Mouse (Mus musculus): Measurements from ENCODE around the gene 2410002F23Rik. TPM values are rescaled to one million over a fixed set of nuclear protein-coding genes. Genes with fewer than 3 reads are reported as not detected.

2410002F23Rik gene
- polyA plus RNA-seq, 1 experiment from 2014 or later: 195 TPM

DNA sequence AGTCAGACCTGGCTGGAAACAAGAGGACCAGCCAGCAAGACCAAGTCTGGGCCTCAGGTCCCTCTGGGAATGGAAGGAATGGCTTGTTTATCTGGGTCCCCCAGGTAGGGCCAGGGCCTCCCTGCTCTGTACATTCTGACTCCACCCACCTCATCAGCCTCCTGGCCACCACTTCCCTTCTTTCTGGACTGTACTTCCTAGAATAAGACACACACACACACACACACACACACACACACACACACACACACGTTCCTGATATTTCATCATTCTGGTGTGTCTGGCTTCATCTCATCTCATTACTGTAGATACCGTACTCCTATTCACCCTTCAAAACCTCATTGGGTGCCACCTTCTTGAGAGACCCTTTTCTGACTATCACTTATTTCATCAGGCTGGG lies 22.9 kb downstream of the 2410002F23Rik start:
- Histone ChIP-seq H3K4me2 (no peak overlapping the region), H3K36me3 (replicated peaks) (no peaks in the 10 kb centered on the region), H3K4me1 (no peaks in the 10 kb centered on the region), H3K27ac (no peak overlapping the region), H3K27me3 (peaks cover 46% of the 10 kb centered on the region), H3K9me3 (no peaks in the 10 kb centered on the region), H3K9ac (no peak overlapping the region), H3K4me3 (replicated peaks) (no peak overlapping the region)
- no peak for ATAC-seq (ENCODE audit: low FRiP score)
- 79% methylated on average over 2 of the region's 2 CpGs for WGBS

DNA sequence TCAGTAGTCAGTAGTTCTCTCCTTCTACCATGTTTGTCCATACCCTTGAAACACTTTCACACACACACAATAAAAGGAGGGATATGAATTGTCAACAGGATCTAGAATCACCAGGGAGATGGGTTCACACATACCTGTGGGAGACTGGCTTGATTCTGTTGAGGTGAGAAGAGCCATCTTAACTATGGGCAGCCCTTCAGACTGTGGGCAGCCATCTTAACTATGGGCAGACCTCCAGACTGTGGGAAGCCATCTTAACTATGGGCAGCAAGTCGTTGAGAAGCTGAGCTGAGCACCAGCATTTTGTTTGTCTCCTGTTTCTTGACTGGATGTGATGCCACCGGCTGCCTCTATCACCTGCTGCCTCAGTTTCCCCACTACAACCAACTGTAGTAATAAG lies 24.8 kb downstream of the 2410002F23Rik start:
- Histone ChIP-seq H3K9ac (no peak overlapping the region), H3K27me3 (peaks cover 50% of the 10 kb centered on the region), H3K36me3 (replicated peaks) (no peaks in the 10 kb centered on the region), H3K27ac (no peak overlapping the region), H3K9me3 (no peaks in the 10 kb centered on the region), H3K4me3 (replicated peaks) (no peak overlapping the region), H3K4me2 (no peak overlapping the region), H3K4me1 (no peaks in the 10 kb centered on the region)
- 75% methylated on average over 2 of the region's 2 CpGs for WGBS
- ATAC-seq (ENCODE audit: low FRiP score): no peak

- no peaks in the 10 kb centered on the region for H3K9me3 ChIP-seq
- no peak for ATAC-seq (ENCODE audit: low FRiP score)
- peaks cover 41% of the 10 kb centered on the region for H3K27me3 ChIP-seq
- H3K4me2 ChIP-seq: no peak overlapping the region
- H3K9ac ChIP-seq: no peak overlapping the region
- no peak overlapping the region for H3K4me3 ChIP-seq (replicated peaks)
- H3K27ac ChIP-seq: no peak overlapping the region
- WGBS: 93% methylated on average over 7 of the region's 7 CpGs
- no peaks in the 10 kb centered on the region for H3K4me1 ChIP-seq
- no peaks in the 10 kb centered on the region for H3K36me3 ChIP-seq (replicated peaks)
Measured at GRCm38 (mm10) chr7:44272546-44272945, 26.0 kb downstream of the 2410002F23Rik start.

DNA sequence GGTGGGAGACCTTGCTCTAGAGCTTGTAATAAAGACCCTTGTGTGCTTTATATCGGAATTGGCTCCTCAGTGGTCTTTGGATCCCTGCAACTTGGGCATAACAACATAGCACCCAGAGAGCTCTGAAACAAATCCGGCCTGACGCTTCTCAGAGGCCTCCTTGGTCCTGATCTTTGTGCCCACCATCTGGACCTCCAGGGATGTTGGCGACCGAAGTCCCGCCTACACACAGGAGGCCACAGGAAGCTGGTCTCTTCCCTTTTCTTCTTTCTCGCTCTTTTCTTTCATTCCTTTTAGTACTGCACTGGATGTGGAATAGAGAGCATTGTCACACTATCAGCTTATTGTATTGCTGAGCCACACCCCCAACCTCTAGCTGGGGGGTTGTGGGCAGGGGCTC lies 26.9 kb downstream of the 2410002F23Rik start:
- Histone ChIP-seq H3K27ac (no peak overlapping the region), H3K9ac (no peak overlapping the region), H3K4me3 (replicated peaks) (no peak overlapping the region), H3K4me1 (no peaks in the 10 kb centered on the region), H3K9me3 (no peaks in the 10 kb centered on the region), H3K4me2 (no peak overlapping the region), H3K36me3 (replicated peaks) (no peaks in the 10 kb centered on the region), H3K27me3 (peaks cover 32% of the 10 kb centered on the region)
- 56% methylated on average over 7 of the region's 7 CpGs for WGBS
- ATAC-seq (ENCODE audit: low FRiP score): no peak

GRCm38 (mm10) chr7:44274096-44274495 lies 27.6 kb downstream of the 2410002F23Rik start:
- ATAC-seq (ENCODE audit: low FRiP score): no peak
- no peaks in the 10 kb centered on the region for H3K4me1 ChIP-seq
- H3K4me2 ChIP-seq: no peak overlapping the region
- H3K27me3 ChIP-seq: peaks cover 30% of the 10 kb centered on the region
- H3K4me3 ChIP-seq (replicated peaks): no peak overlapping the region
- H3K9ac ChIP-seq: no peak overlapping the region
- 45% methylated on average over 11 of the region's 11 CpGs for WGBS
- H3K36me3 ChIP-seq (replicated peaks): no peaks in the 10 kb centered on the region
- H3K27ac ChIP-seq: no peak overlapping the region
- no peaks in the 10 kb centered on the region for H3K9me3 ChIP-seq

GRCm38 (mm10) chr7:44275546-44275945 lies 29.0 kb downstream of the 2410002F23Rik start:
- Histone ChIP-seq H3K9me3 (no peaks in the 10 kb centered on the region), H3K27ac (no peak overlapping the region), H3K9ac (no peak overlapping the region), H3K4me3 (replicated peaks) (no peak overlapping the region), H3K4me1 (no peaks in the 10 kb centered on the region), H3K27me3 (peaks cover 26% of the 10 kb centered on the region), H3K36me3 (replicated peaks) (no peaks in the 10 kb centered on the region), H3K4me2 (no peak overlapping the region)
- WGBS: 79% methylated on average over 3 of the region's 3 CpGs
- no peak for ATAC-seq (ENCODE audit: low FRiP score)

DNA sequence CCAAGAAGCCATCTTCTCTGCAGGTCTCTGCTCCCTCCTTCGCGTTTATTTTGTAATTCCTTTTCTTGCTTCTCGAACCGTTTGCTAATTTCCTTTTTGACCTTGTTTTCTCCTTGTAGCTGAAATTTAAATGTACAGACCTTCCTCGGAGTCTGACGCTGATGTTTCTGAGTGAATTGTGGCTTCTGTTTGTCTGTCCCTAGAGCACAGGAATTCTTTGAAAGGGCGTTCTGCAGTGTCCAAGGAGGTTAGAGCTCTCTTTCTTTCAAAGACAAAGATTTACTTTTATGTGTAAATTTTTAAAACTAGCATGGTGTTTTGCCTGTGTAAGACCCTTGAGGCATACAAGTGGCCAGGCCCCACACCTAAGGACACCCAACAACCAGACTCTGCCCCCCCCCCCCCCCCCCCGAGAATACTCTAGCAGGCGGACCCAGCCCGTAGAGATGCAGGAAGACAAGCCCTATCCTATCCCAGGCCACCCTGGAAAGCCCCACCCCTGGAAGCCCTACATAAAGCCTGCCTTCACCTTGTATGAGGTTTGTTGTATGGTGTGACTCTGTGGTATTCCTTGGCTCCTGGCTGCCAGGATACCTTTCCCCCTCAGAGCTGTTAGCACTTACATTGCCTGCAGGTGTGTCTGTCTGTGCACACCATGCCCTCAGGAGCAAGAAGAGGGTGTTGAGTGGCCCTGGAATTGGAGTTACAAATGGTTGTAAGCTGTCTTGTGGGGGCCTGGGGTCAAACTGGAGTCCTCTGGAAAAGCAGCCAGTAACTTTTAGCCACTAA lies 30.1 kb downstream of the 2410002F23Rik start:
- ATAC-seq (ENCODE audit: low FRiP score): no peak
- WGBS: 77% methylated on average over 10 of the region's 10 CpGs
- Histone ChIP-seq H3K4me3 (replicated peaks) (no peak overlapping the region), H3K9me3 (no peaks in the 10 kb centered on the region), H3K36me3 (replicated peaks) (no peaks in the 10 kb centered on the region), H3K4me2 (no peak overlapping the region), H3K27me3 (peaks cover 24% of the 10 kb centered on the region), H3K27ac (no peak overlapping the region), H3K9ac (no peak overlapping the region), H3K4me1 (peaks cover 2% of the 10 kb centered on the region; the same call in 1 of the 2 replicates)

GRCm38 (mm10) chr7:44277250-44277622 lies 30.7 kb downstream of the 2410002F23Rik start:
- Histone ChIP-seq H3K27ac (no peak overlapping the region), H3K9me3 (no peaks in the 10 kb centered on the region), H3K27me3 (peaks cover 24% of the 10 kb centered on the region), H3K9ac (no peak overlapping the region), H3K36me3 (replicated peaks) (no peaks in the 10 kb centered on the region), H3K4me2 (no peak overlapping the region), H3K4me1 (peaks cover 6% of the 10 kb centered on the region; the same call in 1 of the 2 replicates), H3K4me3 (replicated peaks) (no peak overlapping the region)
- no peak for ATAC-seq (ENCODE audit: low FRiP score)
- WGBS: 48% methylated on average over 2 of the region's 2 CpGs

DNA sequence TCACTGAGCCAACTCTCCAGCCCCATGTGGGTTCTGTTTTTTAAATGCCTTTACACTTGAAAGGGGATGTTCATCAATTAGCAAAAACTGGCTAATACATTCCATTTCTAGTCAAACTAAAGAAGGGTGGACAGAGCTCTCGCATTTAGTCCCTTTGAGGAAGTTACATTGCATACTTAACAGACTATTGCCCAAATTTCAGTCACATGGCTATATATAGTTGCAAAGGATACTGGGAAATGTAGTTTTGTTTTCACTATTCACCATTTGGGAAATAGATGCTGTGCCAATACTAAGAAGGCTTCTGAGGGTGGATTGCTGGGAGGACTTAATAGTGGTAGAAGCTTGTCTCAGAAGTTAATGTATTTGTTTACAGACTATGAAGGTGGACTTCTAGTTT lies 34.4 kb downstream of the 2410002F23Rik start:
- H3K4me1 ChIP-seq: peaks cover 6% of the 10 kb centered on the region; the same call in 1 of the 2 replicates
- H3K27ac ChIP-seq: no peak overlapping the region
- no peak for ATAC-seq (ENCODE audit: low FRiP score)
- peaks cover 8% of the 10 kb centered on the region; the same call in 1 of the 2 replicates for H3K27me3 ChIP-seq
- H3K9me3 ChIP-seq: no peaks in the 10 kb centered on the region
- no peak overlapping the region for H3K4me2 ChIP-seq
- no peak overlapping the region for H3K4me3 ChIP-seq (replicated peaks)
- no peaks in the 10 kb centered on the region for H3K36me3 ChIP-seq (replicated peaks)
- 73% methylated on average over 1 of the region's 1 CpGs for WGBS
- no peak overlapping the region for H3K9ac ChIP-seq

DNA sequence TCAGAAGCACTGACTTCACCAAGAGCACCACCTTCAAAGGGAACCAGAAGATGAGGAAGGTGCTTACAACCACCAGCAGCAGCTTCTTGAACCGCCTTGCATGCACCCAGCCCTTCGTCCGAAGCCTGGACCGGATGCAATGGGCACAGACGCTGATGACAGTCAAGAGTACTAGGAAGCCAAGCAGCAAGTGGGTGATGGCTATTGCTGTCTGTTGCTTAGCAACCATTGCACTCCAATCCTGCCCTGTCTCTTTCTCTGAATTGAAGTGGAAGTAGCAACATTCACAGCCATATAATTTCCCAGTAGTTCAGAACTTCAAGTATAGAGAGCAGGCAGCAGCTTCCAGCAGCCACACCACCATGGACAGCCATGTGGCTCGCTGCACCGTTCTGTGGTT lies 35.1 kb downstream of the 2410002F23Rik start:
- Histone ChIP-seq H3K36me3 (replicated peaks) (no peaks in the 10 kb centered on the region), H3K9me3 (no peaks in the 10 kb centered on the region), H3K9ac (no peak overlapping the region), H3K27me3 (peaks cover 5% of the 10 kb centered on the region; the same call in 1 of the 2 replicates), H3K4me2 (no peak overlapping the region), H3K27ac (no peak overlapping the region), H3K4me3 (replicated peaks) (no peak overlapping the region), H3K4me1 (peaks cover 6% of the 10 kb centered on the region; the same call in 1 of the 2 replicates)
- ATAC-seq (ENCODE audit: low FRiP score): no peak
- 70% methylated on average over 7 of the region's 7 CpGs for WGBS

- Histone ChIP-seq H3K4me1 (no peaks in the 10 kb centered on the region), H3K27me3 (peaks cover 2% of the 10 kb centered on the region; the same call in 1 of the 2 replicates), H3K9ac (no peak overlapping the region), H3K4me3 (replicated peaks) (no peak overlapping the region), H3K27ac (no peak overlapping the region), H3K4me2 (no peak overlapping the region), H3K9me3 (no peaks in the 10 kb centered on the region), H3K36me3 (replicated peaks) (no peaks in the 10 kb centered on the region)
- WGBS: 73% methylated on average over 7 of the region's 7 CpGs
- no peak for ATAC-seq (ENCODE audit: low FRiP score)
Measured at GRCm38 (mm10) chr7:44287760-44288159, 41.2 kb downstream of the 2410002F23Rik start.

- no peak overlapping the region for H3K9ac ChIP-seq
- ATAC-seq (ENCODE audit: low FRiP score): no peak
- H3K4me2 ChIP-seq: no peak overlapping the region
- H3K4me1 ChIP-seq: no peaks in the 10 kb centered on the region
- 86% methylated on average over 4 of the region's 4 CpGs for WGBS
- H3K36me3 ChIP-seq (replicated peaks): no peaks in the 10 kb centered on the region
- no peak overlapping the region for H3K27ac ChIP-seq
- no peak overlapping the region for H3K4me3 ChIP-seq (replicated peaks)
- H3K9me3 ChIP-seq: 0 out of 2 replicates have a peak, but pooled peaks cover 5% of the 10 kb centered on the region
- H3K27me3 ChIP-seq: 0 out of 2 replicates have a peak, but pooled peaks cover 2% of the 10 kb centered on the region
Measured at GRCm38 (mm10) chr7:44290986-44291385, 44.5 kb downstream of the 2410002F23Rik start.

DNA sequence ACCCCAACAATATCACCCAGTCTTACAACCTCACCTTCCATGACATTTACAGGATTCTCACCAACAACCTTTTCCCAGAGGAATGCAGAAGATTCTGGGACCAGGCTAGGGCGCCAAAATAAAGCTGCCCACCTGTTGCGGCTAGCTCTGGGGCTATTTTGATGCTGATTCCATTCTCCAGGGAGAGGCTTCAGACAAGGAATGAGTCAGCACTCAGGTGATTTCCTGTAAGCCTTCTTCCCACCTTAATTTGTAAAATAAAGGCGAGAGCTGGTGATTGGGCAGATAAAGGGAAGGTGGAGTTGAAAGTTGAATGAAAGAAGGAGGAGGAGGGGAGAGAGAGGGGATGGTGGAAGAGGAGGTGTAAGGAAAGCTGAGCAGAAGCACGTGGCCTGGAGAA lies 44.9 kb downstream of the 2410002F23Rik start:
- no peak overlapping the region for H3K4me2 ChIP-seq
- no peak overlapping the region for H3K27ac ChIP-seq
- H3K36me3 ChIP-seq (replicated peaks): no peaks in the 10 kb centered on the region
- H3K4me1 ChIP-seq: no peaks in the 10 kb centered on the region
- WGBS: 53% methylated on average over 4 of the region's 4 CpGs
- no peak overlapping the region for H3K4me3 ChIP-seq (replicated peaks)
- H3K27me3 ChIP-seq: 0 out of 2 replicates have a peak, but pooled peaks cover 2% of the 10 kb centered on the region
- 0 out of 2 replicates have a peak, but pooled peaks cover 5% of the 10 kb centered on the region for H3K9me3 ChIP-seq
- H3K9ac ChIP-seq: no peak overlapping the region
- no peak for ATAC-seq (ENCODE audit: low FRiP score)
